8 mouse cellular contexts compared by ENCODE assay signal in the genomic region with DNA sequence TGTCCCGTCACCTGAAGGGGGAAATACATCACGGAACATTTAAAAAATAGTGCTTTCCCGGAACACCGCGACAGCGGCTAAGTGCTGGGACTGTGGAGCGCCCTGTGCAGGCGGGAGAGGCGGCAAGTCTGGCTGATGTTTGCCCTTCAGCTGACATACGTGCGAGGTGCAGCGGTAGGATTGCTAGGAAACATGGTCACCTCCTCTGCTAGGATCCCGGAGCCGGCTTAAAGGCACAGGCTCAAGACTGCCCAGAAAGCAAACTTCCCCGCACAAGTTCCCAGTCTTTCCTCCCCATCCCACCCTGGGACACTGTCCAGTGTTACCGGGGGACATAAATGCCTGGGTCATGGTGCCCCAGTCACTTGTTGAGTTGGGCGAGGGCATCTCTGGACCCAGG. TPM values are rescaled to one million over a fixed set of nuclear protein-coding genes. Genes with fewer than 3 reads are reported as not detected.
DNase-seq lines count a peak whose midpoint lies in the region; ATAC-seq and TF ChIP-seq lines count a peak whose summit lies in the region.

No protein-coding gene starts in this region.

- peak overlapping the region; percentile 60 for H3K4me3 ChIP-seq in neural tube, embryonic 11.5 days (ENCODE audit: low read depth, low read length)
- H3K4me3 ChIP-seq in intestine, postnatal 0 days (ENCODE audit: low read depth, low read length), result peak overlapping the region; percentile 48
- H3K4me3 ChIP-seq in midbrain, embryonic 16.5 days (ENCODE audit: low read depth, low read length), result peak overlapping the region; percentile 70

- peak; percentile 4 for DNase-seq in adrenal gland, adult 8-10 months
- DNase-seq in adrenal gland, adult 18-20 months (ENCODE audit: low spot score in 2 of 2), result no peak
- DNase-seq in neural tube, embryonic 11.5 days (ENCODE audit: low spot score), result peak; percentile 48
- DNase-seq in neural tube, embryonic 10.5 days (ENCODE audit: extremely low spot score, low spot score), result no peak
- no peak for DNase-seq in gastrocnemius, postnatal 4 days (ENCODE audit: low spot score in 2 of 2)
- no peak for DNase-seq in cerebellum, adult 9-10 months

- WGBS in neural tube, embryonic 11.5 days, result 1% methylated on average over 17 of the region's 17 CpGs
- under 1% methylated on average over 17 of the region's 17 CpGs for WGBS in intestine, postnatal 0 days
- WGBS in midbrain, embryonic 16.5 days, result 1% methylated on average over 17 of the region's 17 CpGs

- no peak for TF ChIP-seq CTCF in intestine, postnatal 0 days (IDR thresholded peaks at IDR 0.05; ENCODE audit: low read depth)

- peak; percentile 60 for ATAC-seq in neural tube, embryonic 11.5 days (ENCODE audit: insufficient read depth, low FRiP score, low TSS enrichment)
- peak; percentile 25; the same call in 1 of the 2 replicates for ATAC-seq in intestine, postnatal 0 days
- ATAC-seq in midbrain, embryonic 16.5 days, result peak; percentile 64

- H3K9me3 ChIP-seq in neural tube, embryonic 11.5 days (ENCODE audit: control insufficient read depth, low read length), result no peaks in the 10 kb centered on the region
- no peaks in the 10 kb centered on the region for H3K9me3 ChIP-seq in intestine, postnatal 0 days (ENCODE audit: control insufficient read depth)
- no peaks in the 10 kb centered on the region for H3K9me3 ChIP-seq in midbrain, embryonic 16.5 days (replicated peaks; ENCODE audit: control insufficient read depth, low read length, poor library complexity, severe bottlenecking)

- H3K4me2 ChIP-seq in neural tube, embryonic 11.5 days (ENCODE audit: low read depth), result peak overlapping the region; percentile 92
- H3K4me2 ChIP-seq in intestine, postnatal 0 days (replicated peaks; ENCODE audit: low read depth), result peak overlapping the region; percentile 70
- H3K4me2 ChIP-seq in midbrain, embryonic 16.5 days (ENCODE audit: low read length), result peak overlapping the region; percentile 91

- 0 out of 2 replicates have a peak, but pooled peaks cover 2% of the 10 kb centered on the region for H3K27me3 ChIP-seq in neural tube, embryonic 11.5 days (ENCODE audit: control insufficient read depth, insufficient read depth, low read length)
- peaks cover 12% of the 10 kb centered on the region for H3K27me3 ChIP-seq in intestine, postnatal 0 days (replicated peaks; ENCODE audit: control insufficient read depth, insufficient read depth, low read length)
- no peaks in the 10 kb centered on the region; the same call in 1 of the 2 replicates for H3K27me3 ChIP-seq in midbrain, embryonic 16.5 days (ENCODE audit: control insufficient read depth, insufficient read depth, low read depth, low read length)

- no peaks in the 10 kb centered on the region for H3K4me1 ChIP-seq in neural tube, embryonic 11.5 days (ENCODE audit: control insufficient read depth, insufficient read depth, low read length)
- no peaks in the 10 kb centered on the region for H3K4me1 ChIP-seq in intestine, postnatal 0 days (replicated peaks; ENCODE audit: control insufficient read depth, insufficient read depth, low read length)
- no peaks in the 10 kb centered on the region; the same call in 1 of the 2 replicates for H3K4me1 ChIP-seq in midbrain, embryonic 16.5 days (ENCODE audit: control insufficient read depth, insufficient read depth, low read length)

- H3K27ac ChIP-seq in neural tube, embryonic 11.5 days (ENCODE audit: low read depth, low read length), result no peak overlapping the region
- H3K27ac ChIP-seq in intestine, postnatal 0 days (ENCODE audit: low read depth, low read length), result no peak overlapping the region
- H3K27ac ChIP-seq in midbrain, embryonic 16.5 days (ENCODE audit: low read length), result no peak overlapping the region

- H3K36me3 ChIP-seq in neural tube, embryonic 11.5 days (ENCODE audit: control insufficient read depth, insufficient read depth, low read length), result no peaks in the 10 kb centered on the region
- H3K36me3 ChIP-seq in intestine, postnatal 0 days (ENCODE audit: control insufficient read depth, insufficient read depth), result no peaks in the 10 kb centered on the region
- H3K36me3 ChIP-seq in midbrain, embryonic 16.5 days (ENCODE audit: control insufficient read depth, insufficient read depth, low read length), result no peaks in the 10 kb centered on the region

- peak overlapping the region; percentile 62 for H3K9ac ChIP-seq in neural tube, embryonic 11.5 days (ENCODE audit: low read length)
- H3K9ac ChIP-seq in intestine, postnatal 0 days (ENCODE audit: low read depth, low read length), result no peak overlapping the region
- H3K9ac ChIP-seq in midbrain, embryonic 16.5 days (ENCODE audit: low read depth, low read length), result peak overlapping the region; percentile 64

RNA-seq across cellular contexts. Expression of gene Pex5l, which starts 0.6 kb away (rescaled TPM):
- total RNA-seq in adrenal gland, adult 8-10 months (2022), result 1 to 10 TPM; 1.4 to 4.2 (median 2.2) TPM
- total RNA-seq in adrenal gland, adult 18-20 months (2021), result 1 to 10 TPM; 1.3 to 2.1 TPM
- polyA plus RNA-seq in neural tube, embryonic 11.5 days (2014; fragmentation: Nextera tagmentation; extraction: Ambion mirVana), result 4.2 and 6.6 TPM in 2 replicates
- polyA plus RNA-seq in intestine, postnatal 0 days (2015; fragmentation: Nextera tagmentation; extraction: Ambion mirVana), result 0.14 and 0.22 TPM in 2 replicates
- 2.1 and 2.9 TPM in 2 replicates for polyA plus RNA-seq in midbrain, embryonic 16.5 days (2015; fragmentation: Nextera tagmentation; extraction: Ambion mirVana)
- under 1 TPM; 0.78 to 0.91 TPM for total RNA-seq in gastrocnemius, postnatal 4 days (2021)

Comparison
In these comparisons a context has a peak if more than half of its experiments do, and no peak if none do; other contexts are left out.
1. DNase-seq: peak in adrenal gland, adult 8-10 months (single experiment) and neural tube, embryonic 11.5 days (single experiment); none in adrenal gland, adult 18-20 months (0 of 2), neural tube, embryonic 10.5 days (single experiment), gastrocnemius, postnatal 4 days (0 of 2) and cerebellum, adult 9-10 months (single experiment).
2. Peak in every context shown above with its lines, with median percentiles within 50 percentile points of each other: ATAC-seq, H3K4me2 ChIP-seq and H3K4me3 ChIP-seq.